Mouse (Mus musculus) MEL (cell line): ENCODE results near the gene Mrgpra1.

Source experiments
- CTCF ChIP-seq, 3 experiments: IDR thresholded peaks in 2 of 3; conservative IDR thresholded peaks in 1 of 3; 2 replicates each; pipeline ENCODE4 v1.5.1; 2011 to 2012; ENCODE audit warnings: low read length in 3 of 3, low read depth in 2 of 3, mild to moderate bottlenecking in 2 of 3, improper control_type of control experiment in 1 of 3, inconsistent platforms in 1 of 3, mixed read lengths in 1 of 3, moderate library complexity in 1 of 3; ENCODE audit not compliant: control insufficient read depth in 1 of 3, insufficient read depth in 1 of 3, poor library complexity in 1 of 3, severe bottlenecking in 1 of 3
- EP300 ChIP-seq, 2 experiments: IDR thresholded peaks; 2 replicates each; pipeline ENCODE4 v1.6.1; 2011; ENCODE audit warnings: improper control_type of control experiment in 2 of 2, low read length in 2 of 2, low read depth in 1 of 2, mild to moderate bottlenecking in 1 of 2
- GATA1 ChIP-seq: IDR thresholded peaks from 2 replicates; pipeline ENCODE4 v1.6.1; 2011; ENCODE audit warnings: low read depth, low read length, improper control_type of control experiment
- KAT2A ChIP-seq: conservative IDR thresholded peaks from 2 replicates; pipeline ENCODE4 v1.6.1; 2012; ENCODE audit warnings: low read depth, low read length, improper control_type of control experiment, inconsistent platforms
- MEF2A ChIP-seq: IDR thresholded peaks from 2 replicates; pipeline ENCODE4 v1.6.1; 2014; ENCODE audit warnings: low read depth, mild to moderate bottlenecking, inconsistent platforms, low read length, improper control_type of control experiment; ENCODE audit not compliant: poor library complexity, insufficient replicate concordance, severe bottlenecking; ENCODE audit errors: extremely low read depth
- POLR2A ChIP-seq, 2 experiments: IDR thresholded peaks; 2 replicates each; pipeline ENCODE4 v1.6.1; 2011 to 2012; ENCODE audit warnings: low read length in 2 of 2, mild to moderate bottlenecking in 2 of 2, control low read depth in 1 of 2, improper control_type of control experiment in 1 of 2, low read depth in 1 of 2, moderate library complexity in 1 of 2; ENCODE audit not compliant: control insufficient read depth in 1 of 2, insufficient read depth in 1 of 2, poor library complexity in 1 of 2
- SIN3A ChIP-seq: IDR thresholded peaks from 2 replicates; pipeline ENCODE4 v1.6.1; 2012; ENCODE audit warnings: low read length, improper control_type of control experiment, inconsistent platforms
- ZKSCAN1 ChIP-seq: IDR thresholded peaks from 2 replicates; pipeline ENCODE4 v1.6.1; 2012; ENCODE audit warnings: low read depth, mild to moderate bottlenecking, inconsistent platforms, low read length, improper control_type of control experiment, moderate library complexity
- ZMIZ1 ChIP-seq: IDR thresholded peaks from 2 replicates; pipeline ENCODE4 v1.6.1; 2012; ENCODE audit warnings: low read depth, mild to moderate bottlenecking, inconsistent platforms, low read length, improper control_type of control experiment, moderate library complexity

DNA sequence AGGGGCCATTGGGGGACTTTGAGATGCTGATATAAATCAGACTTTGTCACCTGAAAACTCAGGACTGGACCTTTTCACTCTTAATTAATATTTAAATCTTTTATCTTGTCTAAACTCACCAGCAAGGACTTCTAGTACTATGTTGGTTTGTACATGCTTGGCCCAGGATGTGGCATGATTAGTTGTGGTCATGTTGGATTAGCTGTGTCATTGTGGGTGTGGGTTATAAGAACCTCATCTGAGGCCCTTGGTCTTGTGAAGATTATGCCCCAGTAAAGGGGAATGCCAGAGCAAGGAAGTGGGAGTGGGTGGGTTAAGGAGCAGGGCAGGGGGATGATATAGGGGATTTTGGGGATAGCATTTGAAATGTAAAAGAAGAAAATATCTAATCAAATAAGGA, 47.1 kb upstream of the Mrgpra1 start:
- TF ChIP-seq GATA1 (no peak), ZKSCAN1 (no peak), SIN3A (no peak), CTCF (IDR thresholded peaks at IDR 0.05 in 2 of 3, conservative IDR thresholded peaks at IDR 0.05 in 1 of 3; ENCODE audit: control insufficient read depth in 1 of 3, insufficient read depth in 1 of 3, low read depth in 2 of 3, low read length in 3 of 3, poor library complexity in 1 of 3, severe bottlenecking in 1 of 3) (no peak), MEF2A (no peak), EP300 (IDR thresholded peaks at IDR 0.05; ENCODE audit: low read depth in 1 of 2, low read length in 2 of 2) (no peak; a peak in 1 of 4 replicates), ZMIZ1 (no peak), POLR2A (IDR thresholded peaks at IDR 0.05; ENCODE audit: control insufficient read depth in 1 of 2, insufficient read depth in 1 of 2, low read depth in 1 of 2, low read length in 2 of 2, poor library complexity in 1 of 2) (no peak), KAT2A (no peak)
